Mouse (Mus musculus): ENCODE data around the gene BC067074. TPM values are rescaled to one million over a fixed set of nuclear protein-coding genes. Genes with fewer than 3 reads are reported as not detected.

Gene BC067074
- polyA plus RNA-seq, 1 experiment from 2014 or later = 1.3 TPM

Other genes starting within 250 kb of the BC067074 start
- gene Gpx8, start 246.7 kb upstream of the BC067074 start, polyA plus RNA-seq (2014; fragmentation: Nextera tagmentation; extraction: Ambion mirVana) = 117 and 123 TPM in 2 replicates
- not detected in 2 replicates for gene Gzma, start 192.2 kb upstream of the BC067074 start, polyA plus RNA-seq (2014; fragmentation: Nextera tagmentation; extraction: Ambion mirVana)
- 0.86 and 0.97 TPM in 2 replicates for gene Esm1, start 83.5 kb upstream of the BC067074 start, polyA plus RNA-seq (2014; fragmentation: Nextera tagmentation; extraction: Ambion mirVana)
- gene Gzmk, start 67.3 kb upstream of the BC067074 start, polyA plus RNA-seq (2014; fragmentation: Nextera tagmentation; extraction: Ambion mirVana) = not detected in 2 replicates

All from midbrain, embryonic 11.5 days (tissue).